Mouse (Mus musculus): ENCODE measurements around the gene Snd1. TPM values are rescaled to one million over a fixed set of nuclear protein-coding genes. Genes with fewer than 3 reads are reported as not detected.

Snd1 gene
- polyA plus RNA-seq, 1 experiment: 190 TPM

DNA sequence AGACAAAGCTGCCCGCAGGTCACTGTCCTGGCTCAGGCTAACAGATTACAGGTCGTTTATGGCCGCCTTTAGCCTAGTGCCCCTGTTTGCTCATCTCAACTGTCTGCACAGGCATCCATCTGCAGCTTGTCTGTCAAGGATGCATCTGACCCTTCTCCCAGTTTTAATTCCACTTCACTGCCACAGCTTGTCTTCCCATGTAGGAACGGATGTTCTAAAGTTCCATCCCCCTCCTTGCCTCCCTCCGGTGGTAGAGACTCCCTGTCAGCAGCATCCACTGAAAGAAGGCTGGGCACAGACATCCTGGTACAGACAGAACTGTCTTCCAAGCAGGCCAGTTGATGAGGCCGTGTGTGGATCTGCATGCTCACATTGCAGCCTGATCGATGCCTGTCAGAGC lies 377.4 kb downstream of the Snd1 start:
- H3K4me2 ChIP-seq (ENCODE audit: low read depth): no peak overlapping the region
- H3K27me3 ChIP-seq (ENCODE audit: control insufficient read depth, insufficient read depth, insufficient read length): no peaks in the 10 kb centered on the region
- peaks cover 10% of the 10 kb centered on the region for H3K79me2 ChIP-seq (ENCODE audit: control insufficient read depth, insufficient read depth)
- H3K36me3 ChIP-seq (ENCODE audit: control insufficient read depth, insufficient read depth): no peaks in the 10 kb centered on the region
- H3ac ChIP-seq (ENCODE audit: control insufficient read depth, insufficient read length): no peak overlapping the region
- TF ChIP-seq POLR2A (IDR thresholded peaks at IDR 0.05; ENCODE audit: insufficient read length, low read depth): no peak
- no peak for TF ChIP-seq USF1 (IDR thresholded peaks at IDR 0.05; ENCODE audit: low read depth)
- no peak for TF ChIP-seq SRF (IDR thresholded peaks at IDR 0.05; ENCODE audit: control insufficient read depth, insufficient read length, low read depth)
- no peak for TF ChIP-seq TCF12 (IDR thresholded peaks at IDR 0.05; ENCODE audit: insufficient read depth, poor library complexity, severe bottlenecking)
- no peak for TF ChIP-seq CEBPB (IDR thresholded peaks at IDR 0.05; ENCODE audit: insufficient read depth, poor library complexity, severe bottlenecking)
- no peak for TF ChIP-seq MAX (IDR thresholded peaks at IDR 0.05; ENCODE audit: low read depth)
- TF ChIP-seq MYOG (IDR thresholded peaks at IDR 0.05; ENCODE audit: control insufficient read depth in 1 of 3, insufficient read depth in 1 of 3, insufficient read length in 2 of 3, low read depth in 2 of 3): no peak
- TF ChIP-seq POLR2AphosphoS2 (IDR thresholded peaks at IDR 0.05; ENCODE audit: insufficient read length, low read depth): no peak
- TF ChIP-seq TCF3 (IDR thresholded peaks at IDR 0.05; ENCODE audit: insufficient read length, low read depth): no peak
- TF ChIP-seq E2F4 (IDR thresholded peaks at IDR 0.05; ENCODE audit: insufficient read depth): no peak
- TF ChIP-seq REST (IDR thresholded peaks at IDR 0.05; ENCODE audit: insufficient read depth, insufficient read length): no peak
- TF ChIP-seq MYOD1 (IDR thresholded peaks at IDR 0.05; ENCODE audit: control insufficient read depth in 1 of 3, insufficient read length in 2 of 3, low read depth in 2 of 3): no peak
- H3K4me3 ChIP-seq: no peak overlapping the region

DNA sequence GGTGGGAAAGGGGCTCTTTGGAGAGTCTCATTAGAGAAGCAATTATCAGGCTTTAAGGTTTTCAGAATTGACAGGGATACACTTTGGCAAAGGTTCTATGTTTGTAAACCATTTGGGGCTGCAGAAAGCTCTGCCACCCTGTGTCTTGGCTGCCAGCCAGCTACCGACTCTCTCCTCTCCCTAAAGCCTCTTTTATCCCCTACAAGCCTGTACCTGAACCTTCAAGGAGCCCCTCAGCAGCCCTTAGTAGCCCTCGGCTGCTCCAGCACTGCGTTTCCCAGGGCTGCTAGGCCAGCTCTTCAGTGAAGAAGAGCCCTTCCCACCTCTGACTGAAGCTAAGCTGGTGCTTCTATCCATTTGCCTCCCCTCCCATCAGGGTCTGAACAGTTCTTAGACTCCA lies 378.2 kb downstream of the Snd1 start:
- Histone ChIP-seq H3K4me2 (ENCODE audit: low read depth) (no peak overlapping the region), H3K79me2 (ENCODE audit: control insufficient read depth, insufficient read depth) (peaks cover 10% of the 10 kb centered on the region), H3K36me3 (ENCODE audit: control insufficient read depth, insufficient read depth) (no peaks in the 10 kb centered on the region), H3ac (ENCODE audit: control insufficient read depth, insufficient read length) (no peak overlapping the region), H3K4me3 (no peak overlapping the region), H3K27me3 (ENCODE audit: control insufficient read depth, insufficient read depth, insufficient read length) (no peaks in the 10 kb centered on the region)
- no peak for TF ChIP-seq TCF3 (IDR thresholded peaks at IDR 0.05; ENCODE audit: insufficient read length, low read depth)
- no peak for TF ChIP-seq POLR2A (IDR thresholded peaks at IDR 0.05; ENCODE audit: insufficient read length, low read depth)
- no peak for TF ChIP-seq MYOD1 (IDR thresholded peaks at IDR 0.05; ENCODE audit: control insufficient read depth in 1 of 3, insufficient read length in 2 of 3, low read depth in 2 of 3)
- no peak for TF ChIP-seq POLR2AphosphoS2 (IDR thresholded peaks at IDR 0.05; ENCODE audit: insufficient read length, low read depth)
- TF ChIP-seq USF1 (IDR thresholded peaks at IDR 0.05; ENCODE audit: low read depth): no peak
- TF ChIP-seq CEBPB (IDR thresholded peaks at IDR 0.05; ENCODE audit: insufficient read depth, poor library complexity, severe bottlenecking): no peak
- no peak for TF ChIP-seq REST (IDR thresholded peaks at IDR 0.05; ENCODE audit: insufficient read depth, insufficient read length)
- TF ChIP-seq SRF (IDR thresholded peaks at IDR 0.05; ENCODE audit: control insufficient read depth, insufficient read length, low read depth): no peak
- no peak for TF ChIP-seq TCF12 (IDR thresholded peaks at IDR 0.05; ENCODE audit: insufficient read depth, poor library complexity, severe bottlenecking)
- TF ChIP-seq MYOG (IDR thresholded peaks at IDR 0.05; ENCODE audit: control insufficient read depth in 1 of 3, insufficient read depth in 1 of 3, insufficient read length in 2 of 3, low read depth in 2 of 3): no peak
- no peak for TF ChIP-seq E2F4 (IDR thresholded peaks at IDR 0.05; ENCODE audit: insufficient read depth)
- no peak for TF ChIP-seq MAX (IDR thresholded peaks at IDR 0.05; ENCODE audit: low read depth)

GRCm38 (mm10) chr6:28853654-28854053 lies 378.7 kb downstream of the Snd1 start:
- Histone ChIP-seq H3K79me2 (ENCODE audit: control insufficient read depth, insufficient read depth) (peaks cover 6% of the 10 kb centered on the region), H3K4me2 (ENCODE audit: low read depth) (no peak overlapping the region), H3K36me3 (ENCODE audit: control insufficient read depth, insufficient read depth) (no peaks in the 10 kb centered on the region), H3K27me3 (ENCODE audit: control insufficient read depth, insufficient read depth, insufficient read length) (no peaks in the 10 kb centered on the region), H3K4me3 (no peak overlapping the region), H3ac (ENCODE audit: control insufficient read depth, insufficient read length) (no peak overlapping the region)
- no peak for TF ChIP-seq MYOG (IDR thresholded peaks at IDR 0.05; ENCODE audit: control insufficient read depth in 1 of 3, insufficient read depth in 1 of 3, insufficient read length in 2 of 3, low read depth in 2 of 3)

DNA sequence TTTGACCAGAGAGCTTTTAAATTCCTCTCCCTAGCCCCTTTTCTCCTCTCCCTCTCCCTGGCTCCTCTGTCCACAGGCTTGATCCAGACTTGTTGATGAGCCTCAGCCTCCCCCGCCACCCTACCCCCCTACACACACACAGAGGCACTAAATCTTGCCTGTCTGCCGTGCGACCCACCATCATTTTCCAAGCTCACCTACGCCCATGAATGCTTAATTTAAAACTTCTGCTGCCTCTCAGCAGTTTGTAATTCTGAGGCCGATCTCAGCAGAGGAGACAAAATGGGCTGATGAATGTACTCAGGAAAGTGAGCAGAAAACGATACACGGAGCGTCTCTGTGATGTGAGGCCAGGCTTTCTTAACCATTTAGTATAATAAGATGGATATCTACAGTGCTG lies 379.7 kb downstream of the Snd1 start:
- H3ac ChIP-seq (ENCODE audit: control insufficient read depth, insufficient read length): no peak overlapping the region
- no peaks in the 10 kb centered on the region for H3K79me2 ChIP-seq (ENCODE audit: control insufficient read depth, insufficient read depth)
- no peak for TF ChIP-seq MYOG (IDR thresholded peaks at IDR 0.05; ENCODE audit: control insufficient read depth in 1 of 3, insufficient read depth in 1 of 3, insufficient read length in 2 of 3, low read depth in 2 of 3)
- no peak for TF ChIP-seq REST (IDR thresholded peaks at IDR 0.05; ENCODE audit: insufficient read depth, insufficient read length)
- no peak for TF ChIP-seq USF1 (IDR thresholded peaks at IDR 0.05; ENCODE audit: low read depth)
- no peak for TF ChIP-seq MAX (IDR thresholded peaks at IDR 0.05; ENCODE audit: low read depth)
- no peak for TF ChIP-seq POLR2AphosphoS2 (IDR thresholded peaks at IDR 0.05; ENCODE audit: insufficient read length, low read depth)
- TF ChIP-seq TCF12 (IDR thresholded peaks at IDR 0.05; ENCODE audit: insufficient read depth, poor library complexity, severe bottlenecking): no peak
- TF ChIP-seq CEBPB (IDR thresholded peaks at IDR 0.05; ENCODE audit: insufficient read depth, poor library complexity, severe bottlenecking): no peak
- no peak for TF ChIP-seq TCF3 (IDR thresholded peaks at IDR 0.05; ENCODE audit: insufficient read length, low read depth)
- TF ChIP-seq SRF (IDR thresholded peaks at IDR 0.05; ENCODE audit: control insufficient read depth, insufficient read length, low read depth): no peak
- no peak for TF ChIP-seq E2F4 (IDR thresholded peaks at IDR 0.05; ENCODE audit: insufficient read depth)
- no peak for TF ChIP-seq POLR2A (IDR thresholded peaks at IDR 0.05; ENCODE audit: insufficient read length, low read depth)
- no peak for TF ChIP-seq MYOD1 (IDR thresholded peaks at IDR 0.05; ENCODE audit: control insufficient read depth in 1 of 3, insufficient read length in 2 of 3, low read depth in 2 of 3)
- no peak overlapping the region for H3K4me3 ChIP-seq
- no peaks in the 10 kb centered on the region for H3K27me3 ChIP-seq (ENCODE audit: control insufficient read depth, insufficient read depth, insufficient read length)
- no peak overlapping the region for H3K4me2 ChIP-seq (ENCODE audit: low read depth)
- no peaks in the 10 kb centered on the region for H3K36me3 ChIP-seq (ENCODE audit: control insufficient read depth, insufficient read depth)

GRCm38 (mm10) chr6:28855442-28855841 lies 380.5 kb downstream of the Snd1 start:
- Histone ChIP-seq H3K4me2 (ENCODE audit: low read depth) (no peak overlapping the region), H3K27me3 (ENCODE audit: control insufficient read depth, insufficient read depth, insufficient read length) (no peaks in the 10 kb centered on the region), H3ac (ENCODE audit: control insufficient read depth, insufficient read length) (no peak overlapping the region), H3K4me3 (no peak overlapping the region), H3K36me3 (ENCODE audit: control insufficient read depth, insufficient read depth) (no peaks in the 10 kb centered on the region), H3K79me2 (ENCODE audit: control insufficient read depth, insufficient read depth) (no peaks in the 10 kb centered on the region)
- no peak for TF ChIP-seq TCF3 (IDR thresholded peaks at IDR 0.05; ENCODE audit: insufficient read length, low read depth)
- no peak for TF ChIP-seq POLR2AphosphoS2 (IDR thresholded peaks at IDR 0.05; ENCODE audit: insufficient read length, low read depth)
- no peak for TF ChIP-seq USF1 (IDR thresholded peaks at IDR 0.05; ENCODE audit: low read depth)
- TF ChIP-seq E2F4 (IDR thresholded peaks at IDR 0.05; ENCODE audit: insufficient read depth): no peak
- no peak for TF ChIP-seq SRF (IDR thresholded peaks at IDR 0.05; ENCODE audit: control insufficient read depth, insufficient read length, low read depth)
- no peak for TF ChIP-seq TCF12 (IDR thresholded peaks at IDR 0.05; ENCODE audit: insufficient read depth, poor library complexity, severe bottlenecking)
- TF ChIP-seq MYOG (IDR thresholded peaks at IDR 0.05; ENCODE audit: control insufficient read depth in 1 of 3, insufficient read depth in 1 of 3, insufficient read length in 2 of 3, low read depth in 2 of 3): no peak
- no peak for TF ChIP-seq POLR2A (IDR thresholded peaks at IDR 0.05; ENCODE audit: insufficient read length, low read depth)
- no peak for TF ChIP-seq MYOD1 (IDR thresholded peaks at IDR 0.05; ENCODE audit: control insufficient read depth in 1 of 3, insufficient read length in 2 of 3, low read depth in 2 of 3)
- no peak for TF ChIP-seq MAX (IDR thresholded peaks at IDR 0.05; ENCODE audit: low read depth)
- TF ChIP-seq REST (IDR thresholded peaks at IDR 0.05; ENCODE audit: insufficient read depth, insufficient read length): no peak
- no peak for TF ChIP-seq CEBPB (IDR thresholded peaks at IDR 0.05; ENCODE audit: insufficient read depth, poor library complexity, severe bottlenecking)

Measured in myocyte (in vitro differentiated cells).